ENCODE assay signal across 9 mouse cellular contexts in the genomic region with DNA sequence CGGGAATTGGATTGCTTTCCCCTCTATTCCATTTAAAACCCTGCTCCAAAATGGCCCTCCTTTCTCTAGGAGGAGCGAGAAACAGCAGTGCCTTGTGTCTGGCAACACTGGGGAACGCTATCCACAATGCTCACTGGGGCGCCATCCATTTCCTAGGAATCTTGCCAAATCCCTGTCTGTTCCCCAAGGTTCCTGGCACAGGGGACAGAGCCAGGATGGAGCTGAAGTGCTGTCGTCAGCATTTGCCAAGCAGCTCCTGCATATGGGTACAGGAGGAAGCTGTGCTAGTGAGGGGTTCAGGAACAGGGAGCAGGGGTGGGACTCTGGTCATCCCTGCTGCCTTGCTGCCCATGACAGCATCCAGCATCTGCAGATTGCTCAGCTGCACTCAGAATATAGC.
DNase-seq lines count a peak whose midpoint lies in the region; ATAC-seq lines count a peak whose summit lies in the region.
"Had no signal": no experiment of that assay in that cellular context is flagged by ENCODE, and none has a peak within 500 bp of the region (broad histone marks: within the 10 kb centered on the region; RNA-seq: fewer than 3 reads in every experiment).

No protein-coding gene starts in this region.

- H3K4me2 ChIP-seq in forebrain, embryonic 14.5 days (ENCODE audit: low read length), result peak overlapping the region; percentile 42; the same call in 1 of the 2 replicates
- H3K4me2 ChIP-seq in hindbrain, embryonic 15.5 days, result 0 out of 2 replicates have a peak overlapping the region, but pooled peaks have one; percentile 45
- H3K4me2 ChIP-seq in stomach, embryonic 16.5 days (ENCODE audit: low read depth, low read length), result no peak overlapping the region

- no peaks in the 10 kb centered on the region for H3K9me3 ChIP-seq in forebrain, embryonic 14.5 days (replicated peaks; ENCODE audit: control insufficient read depth, low read length)
- H3K9me3 ChIP-seq in hindbrain, embryonic 15.5 days, result no peaks in the 10 kb centered on the region
- H3K9me3 ChIP-seq in stomach, embryonic 16.5 days (replicated peaks; ENCODE audit: control insufficient read depth, low read length), result no peaks in the 10 kb centered on the region

- WGBS in forebrain, embryonic 14.5 days, result 13% methylated on average over 5 of the region's 5 CpGs
- 29% methylated on average over 5 of the region's 5 CpGs for WGBS in hindbrain, embryonic 15.5 days
- WGBS in stomach, embryonic 16.5 days, result 73% methylated on average over 5 of the region's 5 CpGs

- ATAC-seq in forebrain, embryonic 14.5 days, result peak; percentile 93
- ATAC-seq in hindbrain, embryonic 15.5 days (ENCODE audit: low FRiP score, low read depth), result peak; percentile 68
- no peak for ATAC-seq in stomach, embryonic 16.5 days (ENCODE audit: insufficient read depth, low FRiP score)
- ATAC-seq: Patski had no signal

- no peak overlapping the region for H3K4me3 ChIP-seq in forebrain, embryonic 14.5 days (ENCODE audit: low read depth, low read length)
- no peak overlapping the region for H3K4me3 ChIP-seq in hindbrain, embryonic 15.5 days
- no peak overlapping the region for H3K4me3 ChIP-seq in stomach, embryonic 16.5 days (replicated peaks; ENCODE audit: low read length)

- peak overlapping the region; percentile 17; the same call in 1 of the 2 replicates for H3K9ac ChIP-seq in forebrain, embryonic 14.5 days (ENCODE audit: low read length)
- peak overlapping the region; percentile 9; the same call in 1 of the 2 replicates for H3K9ac ChIP-seq in hindbrain, embryonic 15.5 days
- H3K9ac ChIP-seq in stomach, embryonic 16.5 days (ENCODE audit: low read length), result no peak overlapping the region

- peak; percentile 38 for DNase-seq in ovary, postnatal 36 days (ENCODE audit: low spot score)
- no peak for DNase-seq in ovary, postnatal 14 days (ENCODE audit: low spot score)
- peak; percentile 97 for DNase-seq in forebrain, embryonic 14.5 days (ENCODE audit: low spot score)
- DNase-seq in lung, postnatal 10 days, result peak; percentile 69
- DNase-seq in liver, result no peak
- DNase-seq in urinary bladder, postnatal 14 days (ENCODE audit: low spot score), result no peak

- H3K27ac ChIP-seq in forebrain, embryonic 14.5 days (ENCODE audit: low read depth, low read length), result peak overlapping the region; percentile 72
- peak overlapping the region; percentile 86 for H3K27ac ChIP-seq in hindbrain, embryonic 15.5 days (replicated peaks)
- H3K27ac ChIP-seq in stomach, embryonic 16.5 days (ENCODE audit: low read length), result peak overlapping the region; percentile 64

- no peaks in the 10 kb centered on the region for H3K36me3 ChIP-seq in forebrain, embryonic 14.5 days (ENCODE audit: control insufficient read depth, insufficient read depth, low read length)
- no peaks in the 10 kb centered on the region for H3K36me3 ChIP-seq in hindbrain, embryonic 15.5 days
- H3K36me3 ChIP-seq in stomach, embryonic 16.5 days (ENCODE audit: control insufficient read depth, insufficient read depth, low read length), result no peaks in the 10 kb centered on the region

- no peaks in the 10 kb centered on the region for H3K27me3 ChIP-seq in forebrain, embryonic 14.5 days (replicated peaks; ENCODE audit: control insufficient read depth, insufficient read depth, low read length)
- H3K27me3 ChIP-seq in hindbrain, embryonic 15.5 days, result no peaks in the 10 kb centered on the region
- H3K27me3 ChIP-seq in stomach, embryonic 16.5 days (ENCODE audit: control insufficient read depth, insufficient read depth, low read length), result no peaks in the 10 kb centered on the region
- H3K27me3 ChIP-seq: Patski had no signal

- peaks cover 28% of the 10 kb centered on the region for H3K4me1 ChIP-seq in forebrain, embryonic 14.5 days (ENCODE audit: control insufficient read depth, insufficient read depth, low read length)
- H3K4me1 ChIP-seq in hindbrain, embryonic 15.5 days (replicated peaks), result peaks cover 27% of the 10 kb centered on the region
- peaks cover 33% of the 10 kb centered on the region for H3K4me1 ChIP-seq in stomach, embryonic 16.5 days (ENCODE audit: control insufficient read depth, insufficient read depth, low read length)

Comparison
In these comparisons a context has a peak if more than half of its experiments do, and no peak if none do; other contexts are left out.
1. DNase-seq: peak in ovary, postnatal 36 days (single experiment), forebrain, embryonic 14.5 days (single experiment) and lung, postnatal 10 days (single experiment); none in ovary, postnatal 14 days (single experiment), liver (single experiment) and urinary bladder, postnatal 14 days (single experiment).
2. Peak in every context shown above with its lines, with median percentiles within 50 percentile points of each other: H3K27ac ChIP-seq.